Mouse (Mus musculus) right cerebral cortex, adult 2 months (tissue): ENCODE measurements around the gene Zcchc3.
"Not testable (repeated sequence)": the region's sequence is repeated elsewhere in the genome, so short reads cannot be mapped to it uniquely, and the experiment has no call there.

Experiments
- DNase-seq, 2 experiments: peaks; one replicate each; pipeline ENCODE4 v3.0.0; 2021 to 2022; ENCODE audit warnings: low spot score in 2 of 2

The Zcchc3 gene

DNA sequence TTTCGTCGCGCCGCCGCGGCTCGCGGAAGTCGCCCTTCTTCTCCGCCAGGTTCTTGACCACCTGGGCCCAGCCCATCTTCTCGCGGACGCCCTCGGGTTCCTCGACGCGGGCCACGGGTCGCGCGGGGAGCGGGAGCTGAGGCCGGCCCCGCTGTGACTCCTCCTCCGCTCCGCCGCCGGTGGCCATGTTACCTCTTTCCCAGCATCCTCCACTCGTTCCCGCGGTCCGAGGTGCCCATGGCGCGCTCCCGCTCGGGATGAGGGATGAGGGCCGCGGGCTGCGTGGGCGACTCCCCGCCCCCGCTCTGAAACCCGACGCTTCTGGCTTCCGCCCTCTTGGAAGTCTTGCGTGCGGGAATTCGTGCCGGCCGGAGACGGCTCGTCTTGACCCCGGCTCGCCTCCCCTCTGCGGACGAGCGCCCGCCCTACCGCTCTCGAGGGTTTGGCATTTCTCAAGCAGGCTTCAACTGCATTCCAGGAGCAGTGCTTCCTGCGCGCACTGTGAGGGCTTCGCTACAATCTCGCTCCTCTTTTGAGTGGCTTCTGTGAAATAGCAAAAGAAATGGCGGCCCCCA lies at the start of gene Zcchc3:
TSS of gene Zcchc3 (minus strand) at position 437 of the 575 bp plus-strand sequence.
- peak; percentile 85 to 86 for DNase-seq

DNA sequence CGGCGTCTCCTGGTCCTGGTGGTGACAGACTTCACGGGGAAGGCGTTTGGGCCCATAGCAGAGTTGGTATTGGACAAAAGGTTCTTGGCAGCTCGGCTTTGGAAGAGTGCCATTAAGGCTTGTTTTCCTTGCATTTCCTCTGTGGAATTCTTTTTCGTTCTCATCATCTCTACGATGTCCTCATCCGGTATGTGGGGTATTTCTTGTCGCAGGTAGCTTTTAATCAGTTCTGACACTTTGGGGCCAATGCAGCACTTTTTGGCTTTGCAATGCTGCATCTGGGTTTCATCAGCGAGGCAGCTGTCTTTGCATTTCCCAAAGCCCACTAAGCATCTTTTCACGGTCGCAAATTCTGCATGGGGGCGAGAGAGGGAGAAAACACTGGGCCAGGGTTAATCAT lies 44.4 kb upstream of the Zcchc3 start:
- no peak for DNase-seq

DNA sequence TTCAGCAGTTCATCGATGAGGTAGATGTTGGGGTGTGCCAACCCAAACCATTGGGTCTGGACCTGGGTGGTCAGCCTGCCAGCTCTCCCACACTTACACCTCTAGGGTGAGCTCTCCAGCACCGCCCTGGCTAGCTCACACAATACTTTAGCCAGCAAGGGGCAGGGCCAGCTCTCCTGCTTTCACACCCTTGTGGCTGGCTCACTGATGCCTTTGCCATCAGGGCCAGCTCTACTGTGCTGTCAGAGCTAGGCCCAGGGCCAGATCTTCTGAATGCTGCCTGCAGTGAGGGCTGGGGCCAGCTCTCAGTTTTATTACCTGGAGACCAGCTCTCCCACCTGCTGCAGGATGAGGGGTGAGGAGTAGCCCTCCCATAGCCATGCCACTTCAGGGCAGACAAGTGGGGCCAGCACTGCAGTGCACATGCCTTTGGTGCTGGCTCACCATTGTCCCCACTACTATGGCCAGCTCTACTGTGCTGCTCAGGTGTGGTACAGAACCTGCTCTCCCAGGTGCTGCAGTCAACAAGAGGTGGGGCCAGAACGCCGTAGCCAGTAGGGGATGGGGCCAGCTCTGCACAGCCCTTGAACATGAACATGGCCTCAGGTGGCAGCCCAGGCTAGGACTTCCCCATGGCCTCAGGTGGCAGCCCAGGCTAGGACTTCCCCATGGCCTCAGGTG lies 37.4 kb upstream of the Zcchc3 start:
- DNase-seq, result no peak

DNA sequence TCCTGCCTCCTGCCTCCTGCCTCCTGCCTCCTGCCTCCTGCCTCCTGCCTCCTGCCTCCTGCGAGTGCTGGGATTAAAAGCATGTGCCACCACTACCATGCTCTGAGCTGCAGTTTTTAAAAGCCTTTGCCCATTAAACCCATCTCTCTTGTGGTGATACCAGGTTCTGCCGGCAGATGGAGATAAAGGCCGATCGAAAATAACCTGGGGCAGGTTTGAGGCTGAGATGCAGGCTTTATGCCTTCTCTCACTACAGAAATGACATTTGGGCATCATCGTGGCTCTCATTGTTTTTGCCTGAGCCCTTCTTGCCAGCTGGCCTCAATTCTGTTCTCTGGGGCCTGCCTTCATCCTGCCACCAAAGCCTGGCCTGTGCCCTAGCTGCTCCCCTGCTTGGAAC lies 35.4 kb upstream of the Zcchc3 start:
- peak; percentile 77 to 85 for DNase-seq

DNA sequence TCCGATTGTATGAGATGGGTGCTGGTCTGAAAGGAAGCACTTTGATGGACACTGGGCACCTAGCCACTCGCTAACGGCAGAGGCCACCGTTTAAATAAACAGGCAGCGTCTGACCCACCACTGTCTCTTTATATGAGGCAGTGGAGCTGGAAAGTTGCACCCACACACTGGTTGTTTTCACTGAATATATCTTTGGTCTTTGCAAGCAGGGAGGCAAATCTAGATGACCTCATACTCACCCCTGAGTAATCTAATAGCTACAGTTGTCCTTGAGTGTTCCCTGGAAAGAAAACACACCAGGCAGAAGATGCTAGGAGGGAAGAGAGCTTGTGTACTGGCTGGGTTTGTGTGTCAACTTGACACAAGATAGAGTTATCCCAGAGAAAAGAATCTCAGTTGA lies 32.6 kb upstream of the Zcchc3 start:
- no peak for DNase-seq

DNA sequence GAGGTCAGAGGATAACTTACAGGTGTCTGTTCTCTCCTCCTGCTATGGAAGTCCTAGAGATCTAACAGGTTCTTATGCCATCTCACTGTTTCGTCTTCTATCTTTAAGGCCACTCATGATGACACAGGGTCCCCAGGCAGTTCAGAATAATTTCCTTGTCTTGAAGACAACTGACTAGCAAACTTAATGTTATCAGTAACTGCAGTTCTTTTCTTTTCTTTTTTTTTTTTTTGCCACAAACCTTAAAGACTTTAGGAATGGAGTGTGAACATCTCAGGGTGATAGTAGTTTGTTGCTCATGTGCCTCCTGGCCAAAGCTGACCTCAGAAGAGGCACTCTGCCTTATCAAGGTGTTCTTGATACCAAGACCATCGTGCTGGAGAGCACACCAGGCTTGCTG lies 31.8 kb upstream of the Zcchc3 start:
- DNase-seq, result no peak

- DNase-seq, result no peak
Measured at GRCm38 (mm10) chr2:152443281-152443680, 28.5 kb upstream of the Zcchc3 start.

- no peak for DNase-seq
Measured at GRCm38 (mm10) chr2:152442322-152442721, 27.5 kb upstream of the Zcchc3 start.

DNA sequence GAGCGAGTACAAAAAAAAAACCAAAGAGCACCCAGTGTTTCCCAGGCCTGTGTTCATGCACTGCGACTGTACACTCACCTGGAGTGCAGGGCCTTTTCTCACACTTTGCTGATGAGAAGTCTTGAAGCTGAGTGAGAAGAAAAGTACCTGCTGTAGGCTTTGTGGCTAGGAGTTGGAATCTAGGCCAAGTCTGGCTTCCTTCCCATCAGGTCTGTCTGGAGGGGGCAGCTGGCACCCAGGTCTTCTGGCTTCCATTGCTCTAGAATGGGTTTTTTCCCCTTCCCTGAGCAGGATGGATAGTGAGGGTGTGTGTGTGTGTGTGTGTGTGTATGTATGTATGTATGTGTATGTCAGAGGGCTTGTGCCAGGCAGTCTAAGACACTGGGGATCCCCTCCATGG lies 25.0 kb upstream of the Zcchc3 start:
- no peak for DNase-seq

DNA sequence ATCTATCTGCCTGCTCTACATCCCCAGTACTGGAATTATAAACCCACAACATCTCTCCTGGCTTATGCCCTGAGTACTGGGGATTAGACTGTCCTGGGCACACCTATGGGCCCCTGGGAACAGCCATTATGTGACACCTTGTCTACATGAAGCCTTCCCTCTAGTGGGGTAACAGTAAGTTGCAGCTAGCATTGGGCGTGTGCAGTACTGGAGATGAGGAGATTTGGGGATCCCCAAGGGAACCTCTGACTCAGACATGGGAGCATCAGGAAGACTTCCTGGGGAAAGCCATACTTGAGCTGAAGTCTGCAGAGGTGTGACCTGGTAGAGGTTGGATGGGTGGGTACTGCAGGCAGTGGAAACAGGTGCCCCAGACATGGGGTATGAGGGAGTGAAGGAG lies 24.1 kb upstream of the Zcchc3 start:
- no peak for DNase-seq

DNA sequence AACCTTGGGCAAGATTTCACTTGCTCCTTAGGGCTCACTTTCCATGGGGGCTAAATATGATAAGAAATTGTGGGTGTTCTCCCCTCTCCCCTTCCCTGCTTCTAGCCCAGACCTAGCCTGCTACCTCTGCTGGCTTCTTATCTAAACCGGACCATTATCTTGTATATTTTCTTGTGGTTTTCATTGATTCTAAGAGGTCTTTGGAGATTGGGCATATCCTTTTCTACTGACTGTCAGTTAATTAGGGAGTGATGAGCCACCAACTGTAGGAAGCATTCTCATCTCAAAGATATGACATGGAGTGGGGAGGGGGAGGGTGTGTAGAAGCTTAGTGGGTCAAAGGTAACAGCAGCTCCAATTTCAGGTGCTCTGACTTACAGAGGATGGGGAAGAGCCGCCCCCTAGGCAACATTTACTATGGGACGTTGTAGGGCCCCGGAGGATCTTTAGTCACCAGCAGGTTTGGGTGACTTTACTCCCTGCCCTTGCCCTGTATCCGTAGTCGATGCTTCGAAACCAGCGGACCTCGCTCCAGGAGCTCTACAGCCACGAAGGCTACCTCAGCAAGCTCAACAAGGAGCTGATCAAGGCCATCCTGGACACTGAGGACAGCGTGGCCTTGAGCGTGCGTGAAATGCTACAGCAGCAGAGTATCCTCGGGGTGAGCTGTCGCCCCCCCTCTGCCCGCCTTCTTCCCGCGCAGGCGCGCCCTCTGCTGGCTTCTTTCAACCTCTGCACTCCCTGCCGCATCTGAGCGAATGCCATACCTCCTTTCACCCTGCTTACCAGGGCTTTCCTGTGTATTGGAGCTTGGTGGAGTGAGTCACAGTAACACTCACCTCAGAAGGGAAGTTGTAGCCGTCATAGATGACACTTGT lies 22.4 kb upstream of the Zcchc3 start:
- DNase-seq, result peak; percentile 84 to 90

DNA sequence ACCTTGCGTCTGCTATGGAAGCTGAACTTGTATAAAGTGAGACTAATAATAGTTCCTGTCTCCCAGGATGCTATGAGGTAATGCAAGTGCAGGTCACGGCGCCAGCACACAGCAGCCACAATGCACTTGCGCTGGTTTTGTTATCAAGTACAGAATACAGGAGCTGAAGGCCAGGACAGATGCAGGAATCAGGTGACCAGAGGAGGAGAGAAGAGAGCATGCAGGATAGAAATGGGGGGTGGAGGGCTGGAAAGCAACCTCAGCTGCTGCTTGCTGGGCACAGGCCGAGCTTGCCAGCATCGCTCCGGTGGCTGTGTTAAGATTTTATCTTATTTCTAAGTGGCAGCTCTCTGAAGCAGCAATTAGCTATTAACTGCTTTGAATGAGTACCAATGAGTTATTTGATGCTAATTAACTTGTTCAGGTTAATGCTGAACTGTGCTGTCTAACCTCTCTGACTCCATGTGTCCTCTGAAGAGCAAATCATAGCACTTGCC lies 21.6 kb upstream of the Zcchc3 start:
- DNase-seq, result no peak

- DNase-seq, result not testable (repeated sequence)
Measured at GRCm38 (mm10) chr2:152428481-152428880, 13.7 kb upstream of the Zcchc3 start.

DNA sequence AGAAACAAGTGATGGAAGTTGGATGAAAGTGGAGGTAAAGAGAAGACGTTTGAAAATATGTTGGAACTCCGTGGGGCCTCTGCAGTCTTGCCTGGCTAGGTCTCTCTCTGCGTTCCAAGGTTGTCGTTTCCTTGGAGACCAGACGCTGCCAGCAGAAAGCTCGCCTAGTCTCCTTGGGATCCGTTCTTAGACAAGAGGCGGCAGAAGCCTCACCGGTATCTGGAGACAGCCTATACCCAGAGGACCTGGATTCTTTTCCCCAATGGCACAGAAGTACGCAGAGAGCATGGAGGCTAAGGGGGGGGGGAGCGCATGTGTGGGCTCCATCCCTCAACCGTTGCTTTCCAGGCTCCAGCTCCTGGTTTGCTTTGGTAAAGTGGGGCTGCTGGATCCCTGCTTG lies 12.7 kb upstream of the Zcchc3 start:
- DNase-seq, result peak; percentile 55 to 59

- no peak for DNase-seq
Measured at GRCm38 (mm10) chr2:152415786-152416185, 959 bp upstream of the Zcchc3 start.

DNA sequence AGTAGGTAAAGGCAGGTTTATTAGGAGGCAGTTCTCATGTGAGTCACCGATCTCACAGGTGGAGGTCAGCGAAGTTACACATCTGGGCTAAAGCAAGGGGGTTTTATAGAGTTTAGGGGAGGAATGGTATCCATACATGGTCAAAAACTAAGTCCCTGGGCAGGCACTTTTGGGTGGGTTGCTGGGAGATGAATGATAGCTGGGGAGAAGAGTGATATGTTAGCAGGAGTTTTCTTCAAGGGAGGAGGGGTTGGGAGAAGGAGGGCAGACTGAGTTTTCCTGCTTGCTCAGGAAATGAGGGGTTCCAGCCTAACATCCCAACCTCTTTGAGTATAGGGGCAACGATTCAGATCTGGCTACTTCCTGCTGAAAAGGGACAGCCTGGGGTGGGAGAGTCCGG lies 460 bp upstream of the Zcchc3 start, which contains the start of gene 6820408C15Rik:
TSS of gene 6820408C15Rik (plus strand) at position 301 of the 400 bp plus-strand sequence.
- no peak for DNase-seq

- peak in 1 of 2 experiments; percentile 20 for DNase-seq
Measured at GRCm38 (mm10) chr2:152413765-152414584, 852 bp downstream of the Zcchc3 start.

GRCm38 (mm10) chr2:152413158-152413764 lies 1.6 kb downstream of the Zcchc3 start:
- DNase-seq, result no peak

DNA sequence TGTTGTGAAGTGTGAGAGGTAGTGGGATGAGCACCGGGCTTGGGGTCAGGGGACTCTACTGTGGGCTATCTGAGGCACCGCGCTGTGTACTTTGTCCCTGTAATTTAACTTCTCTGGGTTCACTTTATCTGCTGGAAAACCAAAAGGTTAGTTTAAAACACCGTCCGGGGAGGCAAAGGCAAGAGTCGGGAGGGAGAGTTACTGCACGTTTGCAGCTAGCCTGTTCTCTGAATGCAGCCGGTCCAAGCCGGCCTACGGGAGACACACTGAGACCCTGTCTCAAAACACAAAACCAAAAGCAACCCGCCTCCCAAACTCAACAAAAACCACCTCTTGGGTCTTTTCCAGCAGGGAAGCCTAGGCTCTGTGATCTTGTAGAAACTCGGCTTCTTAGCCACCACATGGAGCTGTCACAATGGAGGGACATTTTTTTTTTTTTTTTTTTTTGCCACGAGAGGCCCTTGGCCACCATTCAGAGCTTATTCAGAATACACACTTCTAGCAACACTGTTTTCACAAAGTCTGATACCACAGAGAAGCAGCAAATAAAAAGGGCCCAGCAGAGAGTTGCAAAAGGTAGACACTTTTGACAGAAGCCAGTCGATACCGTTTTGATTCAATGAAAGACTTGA lies 2.2 kb downstream of the Zcchc3 start:
- peak in 1 of 2 experiments; percentile 24 for DNase-seq

- no peak for DNase-seq
Measured at GRCm38 (mm10) chr2:152411471-152411870, 3.4 kb downstream of the Zcchc3 start.

DNA sequence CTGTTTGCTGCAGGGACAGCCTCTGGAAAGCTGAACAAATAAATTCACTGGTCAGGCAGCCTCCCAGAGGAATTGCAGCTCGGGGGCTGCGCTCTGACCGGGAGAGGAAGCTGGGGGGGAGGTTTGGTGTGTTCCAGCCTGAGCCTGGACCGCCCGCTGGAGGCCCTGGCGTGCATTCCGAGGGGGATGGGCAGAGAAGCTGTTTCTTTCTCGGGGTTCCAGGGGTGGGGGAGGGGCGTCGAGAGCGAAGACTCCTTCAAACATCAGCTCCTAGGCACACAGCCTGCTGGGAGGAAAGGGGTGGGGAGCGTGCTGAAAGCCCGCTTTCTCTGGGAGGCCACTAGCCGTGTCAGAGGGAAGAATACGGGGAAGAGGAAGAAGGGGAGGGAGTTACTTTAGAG lies 3.9 kb downstream of the Zcchc3 start:
- DNase-seq, result peak; percentile 65 to 75
